Mouse (Mus musculus) cerebellum, adult 11-12 months (tissue): ENCODE results near the gene Hadha.

Source experiments
- DNase-seq: peaks from one replicate; pipeline ENCODE4 v3.0.0; 2022

Gene Hadha

DNA sequence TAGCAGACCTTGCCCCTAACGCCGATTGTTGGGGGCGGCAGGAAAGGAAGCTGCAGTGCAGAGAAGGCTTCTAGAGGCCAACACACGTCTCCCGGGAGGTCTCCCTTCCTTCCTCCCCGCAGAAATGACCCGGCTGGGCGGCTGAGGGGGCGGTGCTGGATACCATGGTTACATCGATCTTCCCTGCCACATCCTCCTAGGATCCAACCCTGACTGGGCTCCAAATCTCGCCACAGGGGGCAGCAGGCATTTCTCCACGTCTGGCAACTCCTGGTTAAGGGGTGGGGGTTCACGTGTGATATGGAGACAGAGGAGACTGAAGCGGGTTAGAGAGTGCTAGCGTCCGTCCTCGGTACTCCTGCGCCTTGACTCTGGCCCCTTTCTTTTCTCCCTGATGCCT, 43.8 kb downstream of the Hadha start:
- no peak for DNase-seq

GRCm38 (mm10) chr5:30110371-30111060, 44.4 kb downstream of the Hadha start:
- DNase-seq = no peak

GRCm38 (mm10) chr5:30109899-30110298, 45.1 kb downstream of the Hadha start:
- DNase-seq = no peak

DNA sequence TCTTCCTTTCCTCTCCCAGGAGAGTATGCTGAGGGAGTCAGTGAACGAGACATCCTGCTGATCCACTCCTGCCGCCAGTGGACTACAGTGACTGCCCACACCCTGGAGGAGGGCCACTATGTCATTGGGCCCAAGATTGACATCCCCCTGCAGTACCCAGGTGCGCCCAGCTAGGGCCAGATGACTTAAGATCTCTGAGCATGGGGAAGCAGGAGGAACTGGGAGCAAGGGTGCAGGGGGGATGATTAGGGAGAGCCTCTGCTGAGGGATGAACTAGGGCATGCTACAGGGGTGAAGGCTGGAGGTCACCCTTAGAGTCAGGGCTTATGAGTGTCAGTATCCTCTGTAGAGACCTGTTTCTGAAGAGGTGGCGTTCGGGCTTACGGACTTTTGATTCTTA, 46.7 kb downstream of the Hadha start:
- DNase-seq = no peak

GRCm38 (mm10) chr5:30107611-30108041, 47.3 kb downstream of the Hadha start:
- no peak for DNase-seq

GRCm38 (mm10) chr5:30107186-30107585, 47.8 kb downstream of the Hadha start:
- DNase-seq = no peak

- no peak for DNase-seq
Observed at GRCm38 (mm10) chr5:30106756-30107155, 48.2 kb downstream of the Hadha start.

- no peak for DNase-seq
Observed at GRCm38 (mm10) chr5:30105668-30106300, 49.2 kb downstream of the Hadha start, which contains the start of gene 3110082J24Rik. 3110082J24Rik (minus strand) TSS chr5:30106086.

- DNase-seq = no peak
Observed at GRCm38 (mm10) chr5:30104841-30105667, 49.9 kb downstream of the Hadha start, which contains the start of gene Garem2. Garem2 (plus strand) TSS chr5:30105161.

GRCm38 (mm10) chr5:30104339-30104738, 50.6 kb downstream of the Hadha start:
- no peak for DNase-seq

GRCm38 (mm10) chr5:30103340-30103739, 51.6 kb downstream of the Hadha start:
- DNase-seq = no peak

GRCm38 (mm10) chr5:30098260-30098659, 56.7 kb downstream of the Hadha start:
- DNase-seq = no peak

DNA sequence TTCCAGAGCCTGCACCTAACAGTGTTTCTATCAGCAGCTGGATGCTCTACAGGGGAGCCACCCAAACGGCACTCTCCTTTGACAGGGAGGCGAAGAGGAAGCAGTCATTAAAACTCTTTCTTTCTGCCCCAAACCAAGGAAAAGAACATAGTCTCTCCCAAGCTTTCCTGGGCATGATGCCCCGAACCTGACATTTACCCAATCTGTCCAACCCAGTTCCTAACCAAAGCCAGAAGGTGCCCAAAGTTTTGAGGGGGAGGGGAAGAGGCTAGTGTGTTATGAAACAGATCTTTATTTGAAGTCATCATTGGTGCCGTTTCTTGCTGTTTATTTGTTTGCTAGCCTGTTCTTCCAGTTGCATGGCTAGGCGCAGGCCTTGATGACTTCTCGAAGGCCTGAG, 59.2 kb downstream of the Hadha start:
- DNase-seq = peak; percentile 54

DNA sequence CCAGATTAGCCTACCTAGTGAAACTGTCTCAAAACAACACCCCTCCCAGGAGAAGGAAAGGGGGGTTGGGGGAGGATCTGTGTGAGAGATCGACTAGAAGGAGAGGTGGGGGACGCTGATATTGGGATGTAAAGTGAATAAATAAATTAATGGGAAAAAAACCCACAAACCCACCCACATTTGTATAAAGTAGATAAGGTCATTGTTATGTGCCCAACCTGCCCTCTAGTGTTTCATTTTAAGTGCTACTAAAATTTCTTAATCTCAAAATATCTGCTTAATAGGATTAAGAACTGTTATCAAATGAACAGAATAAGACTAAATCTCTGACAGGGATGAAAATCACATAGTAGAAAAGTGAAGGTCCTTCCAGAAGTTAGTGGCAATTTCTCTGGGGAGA, 60.6 kb downstream of the Hadha start:
- DNase-seq = no peak

DNA sequence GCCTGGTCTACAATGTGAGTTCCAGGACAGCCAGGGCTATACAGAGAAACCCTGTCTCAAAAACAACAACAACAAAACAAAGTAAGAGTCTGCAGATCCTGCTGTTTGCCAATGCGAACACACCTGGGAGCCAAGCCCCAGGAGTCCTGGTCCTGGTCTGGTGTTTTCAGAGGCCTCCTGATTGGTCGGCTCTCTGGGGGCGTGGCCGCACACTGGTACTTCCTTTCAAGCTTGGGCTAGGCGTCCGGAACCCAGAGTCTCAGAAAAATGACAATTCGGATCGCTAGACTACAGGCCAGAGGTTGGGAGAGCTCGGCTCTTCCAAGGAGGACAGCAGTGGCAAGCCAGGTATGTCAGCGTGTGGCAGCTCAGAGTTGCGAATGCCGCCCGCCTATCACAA, 62.3 kb downstream of the Hadha start:
- DNase-seq = no peak

GRCm38 (mm10) chr5:30072825-30073821, 81.8 kb downstream of the Hadha start, which contains the start of gene Tyms:
Tyms (minus strand) TSS chr5:30073617.
- DNase-seq = peak; percentile 58

DNA sequence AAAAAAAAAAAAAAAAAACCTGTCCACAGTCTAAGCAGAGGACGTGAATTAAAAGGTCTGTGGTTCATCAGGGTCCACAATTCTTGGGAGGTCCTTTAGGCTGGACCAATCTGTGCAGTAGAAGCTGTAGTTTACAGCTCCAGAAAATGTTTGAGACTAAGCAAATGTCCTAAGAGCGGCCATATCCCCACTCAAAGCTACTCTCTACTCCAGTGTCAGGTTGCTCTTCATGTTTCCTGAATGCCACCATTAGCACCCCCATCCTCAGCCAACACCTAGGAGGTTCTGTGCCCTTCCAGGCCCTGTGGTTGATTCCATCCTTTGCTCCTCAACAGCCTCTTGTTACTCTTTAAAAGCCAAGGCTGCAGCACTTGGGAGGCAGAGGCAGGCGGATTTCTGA, 82.6 kb downstream of the Hadha start:
- DNase-seq = no peak

DNA sequence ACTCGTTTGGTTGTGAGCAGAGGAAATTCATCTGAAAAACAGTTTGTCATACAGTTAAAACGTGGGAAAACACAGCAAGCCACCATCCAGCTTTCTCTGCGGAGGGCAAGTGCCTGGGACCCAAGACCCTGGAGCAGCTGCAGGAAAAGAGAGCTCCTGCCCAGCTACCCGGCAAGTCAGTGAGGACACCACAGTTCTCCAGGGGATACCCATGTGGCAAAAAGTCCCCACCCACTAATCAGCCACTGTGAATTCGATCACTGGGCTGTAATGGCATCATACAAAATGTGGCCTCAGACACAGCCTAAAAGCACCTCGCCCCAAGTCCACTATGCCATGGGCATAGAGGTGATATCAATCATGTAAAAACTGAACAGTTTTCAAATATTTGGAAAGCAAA, 83.3 kb downstream of the Hadha start:
- no peak for DNase-seq
